Comparison of ENCODE assay signal across 13 mouse cellular contexts in genomic region chr9:123243988-123244387, GRCm38 (mm10). TPM values are rescaled to one million over a fixed set of nuclear protein-coding genes. Genes with fewer than 3 reads are reported as not detected.
DNase-seq lines count a peak whose midpoint lies in the region; ATAC-seq and TF ChIP-seq lines count a peak whose summit lies in the region.
"Had no signal": no experiment of that assay in that cellular context is flagged by ENCODE, and none has a peak within 500 bp of the region (broad histone marks: within the 10 kb centered on the region; RNA-seq: fewer than 3 reads in every experiment).

No protein-coding gene starts in this region.

- no peaks in the 10 kb centered on the region for H3K36me3 ChIP-seq in C2C12 (ENCODE audit: control insufficient read depth, insufficient read depth)
- H3K36me3 ChIP-seq: embryonic facial prominence, embryonic 12.5 days; limb, embryonic 15.5 days had no signal

- no peaks in the 10 kb centered on the region for H3K79me2 ChIP-seq in C2C12 (ENCODE audit: control insufficient read depth, insufficient read depth)

- H3K27me3 ChIP-seq in C2C12 (ENCODE audit: control insufficient read depth, insufficient read depth, insufficient read length): no peaks in the 10 kb centered on the region
- H3K27me3 ChIP-seq: embryonic facial prominence, embryonic 12.5 days; limb, embryonic 15.5 days had no signal

- ATAC-seq in cerebellum, adult (ENCODE audit: insufficient number of reproducible peaks, low FRiP score, low TSS enrichment): no peak

- intact Hi-C loops in left cerebral cortex, postnatal 36 days (cut with DNase I): no loop called here

- H3K4me3 ChIP-seq in C2C12 (ENCODE audit: insufficient read depth, poor library complexity, severe bottlenecking): no peak overlapping the region
- H3K4me3 ChIP-seq: embryonic facial prominence, embryonic 12.5 days; limb, embryonic 15.5 days had no signal

- no peaks in the 10 kb centered on the region for H3K79me3 ChIP-seq in C2C12 (ENCODE audit: low read depth)

- no peak for TF ChIP-seq CTCF in C2C12 (IDR thresholded peaks at IDR 0.05; ENCODE audit: control insufficient read depth, insufficient read depth, insufficient read length)

- peak; percentile 50 to 69 for DNase-seq in adrenal gland, adult (ENCODE audit: inconsistent age in 2 of 2, low spot score in 1 of 2)
- no peak for DNase-seq in adrenal gland, postnatal 4 days (ENCODE audit: low spot score in 2 of 2)
- DNase-seq in adrenal gland, postnatal 36 days: peak; percentile 67 to 73
- peak; percentile 45 to 63 for DNase-seq in left cerebral cortex, postnatal 36 days (ENCODE audit: low spot score in 2 of 2)
- no peak for DNase-seq in gastrocnemius, postnatal 4 days (ENCODE audit: low spot score in 2 of 2)
- no peak for DNase-seq in B cell, adult 2 months
- DNase-seq: cerebellum, adult 11 months; lung, postnatal 4 days; thymus, postnatal 14 days had no signal

- no peak overlapping the region for H3ac ChIP-seq in C2C12 (ENCODE audit: control insufficient read depth, insufficient read length, low read depth)

TF ChIP-seq in C2C12, 6 proteins besides CTCF, POLR2A, EP300 and RAD21:
- TF ChIP-seq FOSL1 (IDR thresholded peaks at IDR 0.05; ENCODE audit: insufficient read depth, low read length, poor library complexity, severe bottlenecking) (peak; percentile 53), MYOD1 (IDR thresholded peaks at IDR 0.05; ENCODE audit: control insufficient read depth, insufficient read length, low read depth) (no peak)

RNA-seq across cellular contexts. Expression of gene Tmem158, which starts 16.6 kb away (rescaled TPM):
- total RNA-seq in adrenal gland, postnatal 4 days (2021): 10 to 100 TPM; 25.0 to 25.7 TPM
- polyA plus RNA-seq in C2C12 (2012; fragmentation: generic; extraction: Trizol): 9.6 TPM
- total RNA-seq in adrenal gland, postnatal 36 days (2021): 10 to 100 TPM in 1 of 2 experiments, 1 to 10 TPM in 1; 9.3 to 10.2 TPM
- total RNA-seq in left cerebral cortex, postnatal 36 days (2021): 10 to 100 TPM; 59.1 to 64.8 TPM
- total RNA-seq in gastrocnemius, postnatal 4 days (2021): 10 to 100 TPM; 13.1 to 14.3 TPM

RNA-seq across cellular contexts. Expression of gene Cdcp1, which starts 28.1 kb away (rescaled TPM):
- total RNA-seq in adrenal gland, postnatal 4 days (2021): 1 to 10 TPM in 1 of 2 experiments, under 1 TPM in 1; 0.73 to 2.6 TPM
- polyA plus RNA-seq in C2C12 (2012; fragmentation: generic; extraction: Trizol): not detected
- total RNA-seq in adrenal gland, postnatal 36 days (2021): under 1 TPM in 1 of 2 experiments, not detected in 1; 0.13 TPM
- total RNA-seq in left cerebral cortex, postnatal 36 days (2021): under 1 TPM; 0.14 to 0.27 TPM
- not detected for total RNA-seq in gastrocnemius, postnatal 4 days (2021)

Comparison
In these comparisons a context has a peak if more than half of its experiments do, and no peak if none do; other contexts are left out.
1. DNase-seq: peak in adrenal gland, adult (2 of 2), adrenal gland, postnatal 36 days (2 of 2) and left cerebral cortex, postnatal 36 days (2 of 2); none in adrenal gland, postnatal 4 days (0 of 2), gastrocnemius, postnatal 4 days (0 of 2) and B cell, adult 2 months (0 of 2).